Mouse (Mus musculus): Measurements from ENCODE around the gene Rbm19.

DNA sequence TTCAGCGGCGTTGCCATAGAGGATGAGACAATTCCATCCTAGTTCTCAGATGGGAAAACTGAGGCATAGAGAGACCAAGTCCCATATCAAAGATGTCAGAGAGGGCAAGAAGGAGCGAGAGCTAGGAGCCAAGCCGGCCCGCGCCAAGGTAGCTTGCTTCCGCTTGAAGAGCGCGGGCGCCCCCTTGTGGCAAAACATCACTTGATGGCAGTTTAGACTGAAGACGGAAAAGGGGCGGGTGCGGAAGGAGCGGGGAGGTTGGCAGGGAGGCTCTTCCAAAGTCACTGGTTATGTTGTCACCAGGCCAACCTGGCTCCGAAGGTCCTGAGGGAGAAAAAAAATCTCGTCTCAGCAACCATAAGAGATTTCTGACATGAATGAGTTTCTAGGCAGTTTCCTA, 27.7 kb upstream of the Rbm19 start:
- no peak for TF ChIP-seq GATA1 (IDR thresholded peaks at IDR 0.05; ENCODE audit: borderline replicate concordance, low read length)
- no peak for TF ChIP-seq FLI1 (IDR thresholded peaks at IDR 0.05; ENCODE audit: low read length)

All from megakaryocyte, embryonic 14.5 days (primary cell).